Mouse (Mus musculus) G1E-ER4 (cell line): ENCODE results near the gene Tmem234. TPM values are rescaled to one million over a fixed set of nuclear protein-coding genes. Genes with fewer than 3 reads are reported as not detected.

ENCODE experiments used
- GATA1 ChIP-seq: IDR thresholded peaks from one replicate; pipeline ENCODE4 v1.8.0; 2012; ENCODE audit warnings: low read length, inconsistent platforms
- polyA plus RNA-seq: library from polyadenylated mRNA; stranded (reverse); fragments of >175 nt; gene quantifications from 2 replicates; pipeline ENCODE4 v1.2.3, GENCODE M21; 2012

The Tmem234 gene
- polyA plus RNA-seq, 1 experiment: 317 TPM

GRCm38 (mm10) chr4:129575171-129575844 lies 25.2 kb upstream of the Tmem234 start:
- no peak for TF ChIP-seq GATA1

- TF ChIP-seq GATA1: no peak
Observed at GRCm38 (mm10) chr4:129576863-129577491, 23.5 kb upstream of the Tmem234 start.

GRCm38 (mm10) chr4:129577688-129578087 lies 22.8 kb upstream of the Tmem234 start:
- no peak for TF ChIP-seq GATA1

- TF ChIP-seq GATA1: no peak
Observed at GRCm38 (mm10) chr4:129578466-129578865, 22.0 kb upstream of the Tmem234 start, which contains the start of gene Fam167b. Gene Fam167b, minus strand, starts transcription at chr4:129578549.

GRCm38 (mm10) chr4:129580347-129580746 lies 20.1 kb upstream of the Tmem234 start:
- TF ChIP-seq GATA1: no peak

GRCm38 (mm10) chr4:129582251-129582650 lies 18.2 kb upstream of the Tmem234 start:
- TF ChIP-seq GATA1: no peak

GRCm38 (mm10) chr4:129584370-129584769 lies 16.1 kb upstream of the Tmem234 start:
- no peak for TF ChIP-seq GATA1

- no peak for TF ChIP-seq GATA1
Observed at GRCm38 (mm10) chr4:129584884-129585608, 15.4 kb upstream of the Tmem234 start.

- TF ChIP-seq GATA1: no peak
Observed at GRCm38 (mm10) chr4:129585773-129586172, 14.7 kb upstream of the Tmem234 start.

- TF ChIP-seq GATA1: no peak
Observed at GRCm38 (mm10) chr4:129586943-129587342, 13.5 kb upstream of the Tmem234 start.

GRCm38 (mm10) chr4:129588865-129589264 lies 11.6 kb upstream of the Tmem234 start:
- no peak for TF ChIP-seq GATA1

- TF ChIP-seq GATA1: no peak
Observed at GRCm38 (mm10) chr4:129608426-129609025, 8.1 kb downstream of the Tmem234 start.

- no peak for TF ChIP-seq GATA1
Observed at GRCm38 (mm10) chr4:129609139-129609631, 8.7 kb downstream of the Tmem234 start.

- TF ChIP-seq GATA1: no peak
Observed at GRCm38 (mm10) chr4:129610026-129610425, 9.6 kb downstream of the Tmem234 start.

- no peak for TF ChIP-seq GATA1
Observed at GRCm38 (mm10) chr4:129610472-129610871, 10.0 kb downstream of the Tmem234 start.

GRCm38 (mm10) chr4:129614093-129614492 lies 13.6 kb downstream of the Tmem234 start, which contains the start of gene Dcdc2b:
Gene Dcdc2b, minus strand, starts transcription at chr4:129614257.
- no peak for TF ChIP-seq GATA1
